Mouse (Mus musculus): Measurements from ENCODE around the gene Tbr1.

DNA sequence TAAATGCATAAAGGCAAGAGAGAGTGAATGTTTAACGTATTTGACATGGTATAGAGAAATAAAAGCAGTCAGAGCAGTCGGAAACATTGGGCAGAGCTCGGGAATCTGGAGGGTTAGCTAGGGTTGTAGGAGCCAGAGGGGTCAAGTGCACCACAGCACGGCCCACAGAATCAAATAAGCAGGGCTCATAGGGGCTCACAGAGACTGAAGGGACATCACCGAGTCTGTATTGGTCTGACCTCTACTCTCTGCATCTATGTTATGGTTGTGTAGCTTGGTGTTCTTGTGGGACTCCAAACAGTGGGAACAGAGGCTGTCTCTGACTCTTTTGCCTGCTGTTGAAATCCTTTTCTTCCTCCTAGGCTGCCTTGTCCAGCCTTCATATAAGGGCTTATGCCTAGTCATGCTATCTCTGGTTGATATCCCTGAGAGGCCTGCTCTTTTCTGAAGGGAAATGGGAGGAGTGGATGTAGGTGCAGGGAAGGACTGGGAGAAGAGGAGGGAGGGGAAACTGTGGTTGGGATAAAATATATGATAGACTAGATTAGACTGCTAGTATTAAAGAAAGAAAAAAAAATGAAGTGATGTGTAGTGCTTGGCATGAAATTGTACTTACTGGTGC lies 43.4 kb upstream of the Tbr1 start:
- no peak for TF ChIP-seq CTCF (IDR thresholded peaks at IDR 0.05; ENCODE audit: low read depth)
- no peak for TF ChIP-seq EP300 (optimal IDR thresholded peaks at IDR 0.05)

All from stomach, postnatal 0 days (tissue).